Mouse (Mus musculus): ENCODE results near the gene Tex29.
A peak's percentile ranks its signal among the peaks of the same experiment; 100 is the strongest.
"Not testable (repeated sequence)": the region's sequence is repeated elsewhere in the genome, so short reads cannot be mapped to it uniquely, and the experiment has no call there.

Gene Tex29

DNA sequence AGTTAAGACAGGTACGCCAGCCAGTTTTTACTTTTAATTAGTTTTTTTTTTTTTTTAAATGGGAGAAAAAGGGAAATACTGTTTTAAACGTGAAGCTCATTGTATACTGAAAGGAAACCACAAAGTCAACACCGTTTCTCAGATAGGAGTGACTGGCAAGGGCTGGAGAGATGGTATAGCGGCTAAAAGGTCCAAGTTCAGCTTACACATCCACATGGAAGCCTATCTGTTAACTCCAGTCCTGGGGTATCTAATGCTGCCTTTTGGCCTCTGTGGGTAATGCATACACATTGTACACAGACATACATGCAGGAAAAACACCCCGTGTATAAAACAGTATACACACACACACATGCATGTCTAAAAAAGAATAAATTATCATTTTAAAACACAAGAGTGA is 8.3 kb upstream of the Tex29 start:
- no peak for DNase-seq

- DNase-seq = no peak
Observed at GRCm38 (mm10) chr8:11833157-11833556, 7.1 kb upstream of the Tex29 start.

- no peak for DNase-seq
Observed at GRCm38 (mm10) chr8:11834200-11834599, 6.1 kb upstream of the Tex29 start.

DNA sequence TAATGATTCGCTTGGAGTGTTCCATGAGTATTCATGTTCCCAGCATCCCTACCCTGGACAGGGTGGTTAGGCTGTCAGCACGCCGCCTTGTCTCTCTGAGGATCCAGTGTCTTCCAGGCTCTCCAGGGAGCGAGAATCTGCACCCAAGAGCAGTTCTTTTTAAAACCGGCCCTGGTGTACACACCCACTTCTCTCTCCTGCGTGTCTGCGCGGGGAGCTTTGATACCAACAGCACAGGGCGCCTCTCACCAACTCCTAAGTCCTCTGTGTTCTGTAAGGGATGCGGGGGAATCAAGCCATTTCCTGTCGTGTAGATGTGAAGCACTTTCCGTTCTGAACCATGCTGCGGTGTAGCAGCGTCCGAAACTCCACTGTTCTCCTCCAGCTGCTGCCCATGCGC is 5.6 kb upstream of the Tex29 start:
- no peak for DNase-seq

DNA sequence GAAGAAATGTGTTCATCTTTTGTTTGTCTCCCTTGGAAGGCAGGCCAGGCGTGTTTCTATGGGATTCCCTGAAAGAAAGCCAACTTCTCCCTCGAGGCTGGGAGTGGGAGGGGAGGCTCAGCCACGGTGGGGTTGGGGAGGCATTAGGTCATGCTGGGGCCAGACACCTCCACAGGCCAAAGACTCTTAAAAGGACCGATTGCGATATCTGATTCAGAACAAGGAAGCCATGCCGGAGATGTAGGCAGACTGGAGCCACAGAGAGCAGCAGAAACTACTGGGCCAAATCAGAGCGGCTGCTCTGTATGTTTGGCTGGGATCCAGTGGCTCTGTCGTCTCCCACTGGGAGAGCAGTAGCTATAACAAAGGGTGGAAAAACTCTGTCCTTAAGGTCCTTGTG is 1.3 kb downstream of the Tex29 start:
- DNase-seq = peak; percentile 51

GRCm38 (mm10) chr8:11842757-11843156 is 2.5 kb downstream of the Tex29 start:
- DNase-seq = no peak

GRCm38 (mm10) chr8:11843677-11844315 is 3.5 kb downstream of the Tex29 start:
- DNase-seq = no peak

GRCm38 (mm10) chr8:11844316-11844685 is 4.0 kb downstream of the Tex29 start:
- DNase-seq = no peak

DNA sequence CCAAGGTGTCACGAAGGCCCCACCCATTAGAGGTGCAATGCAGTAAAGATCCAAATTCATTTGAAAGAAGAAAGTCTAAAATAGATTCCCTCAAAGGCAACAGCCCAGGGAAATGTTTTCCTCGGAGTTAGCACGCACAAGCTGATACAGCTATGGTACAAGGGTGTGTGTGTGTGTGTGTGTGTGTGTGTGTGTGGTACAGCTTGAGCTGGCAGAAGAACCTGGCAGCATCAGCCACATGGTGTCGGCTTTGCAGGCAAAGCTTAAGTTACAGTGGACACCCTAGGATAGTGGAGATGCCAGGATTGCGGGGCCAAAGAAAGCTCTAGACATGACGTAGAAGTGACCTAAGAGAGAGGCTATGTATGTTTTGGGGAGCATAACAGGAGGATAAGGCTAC is 6.5 kb downstream of the Tex29 start:
- DNase-seq = no peak

DNA sequence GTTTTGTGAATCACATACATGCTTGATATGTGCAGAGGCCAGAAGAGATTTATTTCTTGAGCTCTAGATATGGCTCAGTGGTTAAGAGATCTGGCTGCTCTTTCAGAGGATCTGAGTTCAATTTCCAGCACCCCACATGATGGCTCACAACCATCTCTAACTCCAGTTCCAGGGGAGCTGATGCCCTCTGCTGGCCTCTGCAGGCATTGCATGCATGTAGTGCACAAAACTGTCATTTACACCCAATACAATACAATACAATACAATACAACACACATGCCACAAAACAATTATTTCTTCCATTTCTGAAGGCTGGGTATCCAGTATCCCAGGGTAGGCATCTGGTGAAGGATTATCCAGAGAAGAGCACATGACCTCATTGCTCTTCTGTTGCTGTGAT is 27.6 kb downstream of the Tex29 start:
- DNase-seq = no peak

DNA sequence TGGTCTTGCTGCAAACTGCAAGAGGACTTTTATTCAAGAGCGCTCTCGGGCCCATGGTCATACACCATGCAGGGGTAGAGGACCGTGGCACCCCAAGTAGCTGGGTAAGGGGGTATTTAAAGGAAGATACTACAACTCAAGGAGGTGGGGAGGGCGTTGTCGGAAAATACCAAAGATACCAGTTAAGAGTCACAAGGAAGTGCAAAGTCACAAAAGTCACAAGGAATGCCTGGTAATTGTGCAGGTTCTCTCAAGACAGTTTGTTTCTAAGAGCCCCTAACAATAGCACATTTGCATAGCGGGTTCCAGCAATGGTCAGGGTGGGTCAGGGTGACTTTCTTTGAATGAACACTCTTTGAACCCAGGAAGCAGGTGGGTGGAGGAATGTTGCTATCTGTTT is 34.0 kb downstream of the Tex29 start:
- DNase-seq = not testable (repeated sequence)

- no peak for DNase-seq
Observed at GRCm38 (mm10) chr8:11884646-11885045, 44.4 kb downstream of the Tex29 start.

DNA sequence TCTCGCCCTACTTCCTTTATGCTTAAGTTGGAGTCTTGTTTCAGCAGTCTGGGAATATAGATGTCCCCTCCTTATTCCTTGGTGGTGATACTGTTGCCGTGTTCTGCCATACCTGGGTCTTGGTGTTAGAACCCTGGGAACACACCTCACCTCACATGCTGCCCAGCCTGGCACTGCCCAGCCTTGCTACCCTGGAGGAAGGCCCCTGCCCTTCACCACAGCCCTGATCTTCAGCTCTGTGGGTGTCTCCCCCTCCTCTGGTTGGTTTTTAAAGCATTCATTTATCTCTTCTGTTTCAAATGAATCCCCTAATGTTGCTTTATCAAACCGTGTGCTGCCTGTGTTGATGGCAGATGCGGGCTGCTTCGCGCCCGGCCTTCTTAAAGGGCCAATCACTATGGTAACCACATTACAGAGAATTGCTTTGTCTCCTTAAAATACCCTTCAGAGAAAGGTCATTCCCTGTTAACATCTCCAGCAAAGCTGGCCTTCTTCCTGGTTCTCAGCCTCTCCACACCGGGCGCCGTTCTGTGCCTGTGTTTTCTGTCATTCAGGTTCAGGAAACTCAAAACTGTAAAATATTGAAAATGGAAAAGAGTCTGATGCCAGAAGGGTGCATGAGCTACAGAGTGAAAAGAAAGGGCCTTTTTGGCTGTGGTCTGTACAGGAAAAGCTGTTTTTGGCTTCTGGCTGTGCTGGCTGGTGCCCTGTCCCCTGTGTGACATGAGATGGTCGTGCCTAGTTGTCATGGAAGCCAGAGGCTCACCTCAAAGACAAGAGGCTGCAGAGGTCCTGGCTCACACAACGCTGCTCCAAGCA is 45.8 kb downstream of the Tex29 start:
- DNase-seq = no peak

- DNase-seq = no peak
Observed at GRCm38 (mm10) chr8:11886824-11887223, 46.5 kb downstream of the Tex29 start.

GRCm38 (mm10) chr8:11889156-11890018 is 49.1 kb downstream of the Tex29 start:
- DNase-seq = no peak

- DNase-seq = no peak
Observed at GRCm38 (mm10) chr8:11892756-11893155, 52.5 kb downstream of the Tex29 start.

GRCm38 (mm10) chr8:11896022-11896662 is 55.9 kb downstream of the Tex29 start:
- no peak for DNase-seq

DNA sequence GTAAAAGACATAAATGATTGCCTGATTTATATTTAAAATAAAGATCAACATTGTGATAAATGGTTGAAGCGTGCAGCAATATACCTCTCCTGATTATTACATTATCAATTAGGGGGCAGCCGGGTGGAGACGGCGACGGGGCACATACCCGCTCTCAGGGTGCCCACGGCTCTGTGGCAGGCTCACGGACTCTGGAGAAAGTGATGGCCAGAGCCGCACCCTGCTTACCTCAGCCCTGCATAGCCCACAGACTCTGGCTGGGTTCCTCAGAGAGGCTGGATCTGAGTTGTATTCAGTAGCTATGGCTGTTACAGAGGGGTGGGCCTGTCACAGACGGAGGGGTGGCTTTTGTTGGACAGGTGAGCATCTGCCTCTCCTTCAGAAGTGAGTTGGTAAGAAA is 56.4 kb downstream of the Tex29 start:
- DNase-seq = no peak

DNA sequence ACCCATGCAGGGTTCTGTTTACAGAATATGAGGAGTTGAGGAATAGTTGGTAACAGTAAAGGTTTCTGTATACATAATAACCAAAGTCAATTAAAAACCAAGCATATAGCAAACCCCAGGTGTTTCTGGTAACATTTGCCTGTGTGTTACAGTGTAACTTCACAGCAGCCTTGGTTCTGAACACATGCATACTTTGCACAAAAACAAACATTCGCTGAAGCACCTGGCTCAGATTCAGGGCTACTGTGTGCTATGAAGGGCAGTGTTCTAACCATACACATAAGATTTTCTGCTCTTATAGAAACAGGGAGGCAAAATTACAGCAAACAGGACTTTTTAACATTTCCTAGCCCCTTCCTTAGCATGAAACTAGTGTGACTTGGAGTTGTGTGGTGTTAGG is 58.5 kb downstream of the Tex29 start:
- no peak for DNase-seq

Data from cerebellum, adult 9-11 months (tissue).